Mouse (Mus musculus) mouse embryonic stem cell (cell line): Measurements from ENCODE around the gene Rps21.

Experiments
- in situ Hi-C, 2 experiments: fragments of 300-500 bp; cut with MboI; formaldehyde crosslinking; loops; 1 replicate in 1 of 2; 3 replicates in 1 of 2; pipeline ENCODE4 v1.14.3; 2019 to 2020; ENCODE audit warnings: low sequenced_read_pairs in 2 of 2, low pct_unique_long_range_greater_than_20kb in 1 of 2, mixed read lengths in 1 of 2; ENCODE audit not compliant: unreplicated experiment in 1 of 2

Rps21 gene

DNA sequence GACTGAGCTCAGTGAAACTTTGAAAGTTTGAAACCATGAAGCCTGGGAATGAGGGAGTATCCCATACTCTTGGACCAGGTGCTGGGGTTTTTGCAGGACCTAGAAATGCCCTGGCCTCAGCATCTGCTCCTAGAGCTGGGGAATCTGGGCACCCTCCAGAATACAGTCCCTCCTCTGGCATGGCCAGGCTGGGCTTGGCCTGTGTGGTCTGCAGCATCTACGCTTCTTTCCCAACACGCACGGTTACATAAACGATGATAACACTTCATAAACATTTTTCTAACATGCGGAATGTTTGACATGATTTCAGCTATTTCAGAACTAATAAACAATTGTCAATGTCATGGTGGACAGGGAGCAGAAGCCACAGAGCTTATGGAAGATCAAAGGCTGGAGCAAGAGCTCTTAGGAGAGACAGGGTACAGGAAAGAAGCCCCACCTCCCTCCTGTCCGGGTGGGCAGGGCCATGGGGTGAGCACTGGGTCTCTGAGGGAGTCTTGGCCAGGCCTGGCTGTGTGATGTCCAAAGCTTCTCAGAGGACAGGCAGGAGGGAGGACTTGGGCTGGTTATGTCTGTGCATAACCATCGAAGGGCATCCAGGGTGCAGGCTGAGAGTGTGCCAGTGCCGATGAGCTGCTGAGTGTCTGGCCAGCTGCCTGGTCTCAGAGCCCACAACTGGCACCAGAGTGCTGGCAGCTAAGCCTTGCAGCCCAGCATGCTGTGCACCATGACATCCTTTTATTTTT lies 49.4 kb downstream of the Rps21 start:
- in situ Hi-C loops, result no loop called here

DNA sequence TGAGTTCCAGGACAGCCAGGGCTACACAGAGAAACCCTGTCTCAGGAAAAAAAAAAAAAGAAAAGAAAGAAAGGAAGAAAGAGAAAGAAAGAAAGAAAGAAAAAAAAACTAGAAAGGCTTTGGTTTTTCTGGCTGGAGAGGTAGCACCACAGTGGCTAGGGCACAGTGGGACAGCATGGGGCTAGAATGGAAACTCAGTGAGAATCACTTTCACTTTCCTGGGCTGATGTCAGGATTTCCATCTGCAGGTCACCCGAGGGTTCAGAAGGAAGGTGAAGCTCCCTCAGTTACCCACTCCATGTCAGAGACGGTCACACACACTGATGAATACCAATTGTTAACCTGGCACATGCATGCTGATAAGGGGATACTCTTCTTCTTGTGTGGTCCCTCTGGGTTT lies 50.5 kb downstream of the Rps21 start:
- in situ Hi-C loops, result no loop called here
